Mouse (Mus musculus) limb, embryonic 11.5 days (tissue): ENCODE measurements at regions not wholly inside any gene's neighbourhood (a gene's known extent, or its start where the extent isn't known, plus 50 kb on each side); places are given as distances from the start of the nearest gene placed in this dataset.

Experiments
- ATAC-seq: fragments of 200-750 bp; cut with Nextera tagmentation; 2 replicates; pipeline ENCODE4 v1.8.0; 2017; ENCODE audit warnings: low read depth; ENCODE audit not compliant: insufficient number of reproducible peaks, low FRiP score, low TSS enrichment
- DNase-seq: peaks from one replicate; pipeline ENCODE4 v3.0.0-alpha.2; 2015; ENCODE audit warnings: low spot score
- H3K27ac ChIP-seq: fragments of 300-500 bp; sonication (generic); replicated peaks from 2 replicates; pipeline ENCODE4 v1.5.1; 2014; ENCODE audit warnings: low read depth, mild to moderate bottlenecking, low read length
- H3K27me3 ChIP-seq: fragments of 300-500 bp; sonication (generic); 2 replicates; pipeline ENCODE4 v1.6.1; 2014; ENCODE audit warnings: mild to moderate bottlenecking, low read length, mixed read lengths; ENCODE audit not compliant: control insufficient read depth, insufficient read depth
- H3K36me3 ChIP-seq: fragments of 300-500 bp; sonication (generic); 2 replicates; pipeline ENCODE4 v1.6.1; 2014; ENCODE audit warnings: mild to moderate bottlenecking, low read length, moderate library complexity, mixed read lengths; ENCODE audit not compliant: control insufficient read depth, insufficient read depth
- H3K4me1 ChIP-seq: fragments of 300-500 bp; sonication (generic); 2 replicates; pipeline ENCODE4 v1.6.1; 2014; ENCODE audit warnings: low read length, mixed read lengths; ENCODE audit not compliant: control insufficient read depth, insufficient read depth
- H3K4me2 ChIP-seq: fragments of 300-500 bp; sonication (generic); 2 replicates; pipeline ENCODE4 v1.6.1; 2014; ENCODE audit warnings: low read depth, mild to moderate bottlenecking, moderate library complexity; ENCODE audit not compliant: severe bottlenecking
- H3K4me3 ChIP-seq: fragments of 300-500 bp; sonication (generic); 2 replicates; pipeline ENCODE4 v1.5.1; 2014; ENCODE audit warnings: low read depth, low read length
- H3K9ac ChIP-seq: fragments of 300-500 bp; sonication (generic); 2 replicates; pipeline ENCODE4 v1.6.1; 2014; ENCODE audit warnings: mild to moderate bottlenecking, low read length
- H3K9me3 ChIP-seq: fragments of 300-500 bp; sonication (generic); 2 replicates; pipeline ENCODE4 v1.6.1; 2016; ENCODE audit warnings: low read length; ENCODE audit not compliant: control insufficient read depth
- WGBS: fragments of 180-500 bp; shearing (Covaris S2); extraction: QIAGEN DNeasy Blood & Tissue Kit; methylation state at CpG from one replicate; pipeline ENCODE4 v1.1.7; 2014; 5-methylcytosine and 5-hydroxymethylcytosine counted together

DNA sequence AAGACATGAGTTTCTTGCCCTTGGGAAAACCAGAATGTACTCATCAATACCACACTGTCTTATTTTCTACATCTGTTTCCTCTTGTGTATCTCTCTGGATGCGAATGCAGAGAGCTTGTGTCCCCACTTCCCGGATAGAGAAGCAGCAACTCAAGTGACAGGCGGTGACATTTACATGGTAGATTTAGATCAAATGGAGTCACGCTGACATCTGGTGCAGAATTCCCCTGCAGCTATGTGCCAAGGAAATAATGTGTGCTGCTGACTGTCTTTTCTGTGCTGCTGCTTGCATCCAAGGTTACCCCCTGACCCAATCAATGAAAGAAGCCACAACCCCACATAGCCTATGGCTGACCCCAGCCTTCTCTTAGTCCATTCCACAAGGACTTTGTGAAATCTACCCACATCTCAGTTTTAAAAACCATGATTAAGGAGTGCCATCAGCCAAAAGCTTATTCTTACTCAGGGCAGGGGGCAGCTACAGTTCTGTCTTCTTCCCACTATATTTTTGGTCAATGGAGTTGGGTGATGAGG, 69.2 kb upstream of the Sstr4 start:
- Histone ChIP-seq H3K4me2 (no peak overlapping the region), H3K27ac (no peak overlapping the region), H3K36me3 (no peaks in the 10 kb centered on the region), H3K4me3 (no peak overlapping the region), H3K9me3 (no peaks in the 10 kb centered on the region), H3K9ac (no peak overlapping the region), H3K27me3 (no peaks in the 10 kb centered on the region), H3K4me1 (no peaks in the 10 kb centered on the region)
- DNase-seq: no peak
- peak; percentile 40; the same call in 1 of the 2 replicates for ATAC-seq
- 38% methylated on average over 4 of the region's 4 CpGs for WGBS

DNA sequence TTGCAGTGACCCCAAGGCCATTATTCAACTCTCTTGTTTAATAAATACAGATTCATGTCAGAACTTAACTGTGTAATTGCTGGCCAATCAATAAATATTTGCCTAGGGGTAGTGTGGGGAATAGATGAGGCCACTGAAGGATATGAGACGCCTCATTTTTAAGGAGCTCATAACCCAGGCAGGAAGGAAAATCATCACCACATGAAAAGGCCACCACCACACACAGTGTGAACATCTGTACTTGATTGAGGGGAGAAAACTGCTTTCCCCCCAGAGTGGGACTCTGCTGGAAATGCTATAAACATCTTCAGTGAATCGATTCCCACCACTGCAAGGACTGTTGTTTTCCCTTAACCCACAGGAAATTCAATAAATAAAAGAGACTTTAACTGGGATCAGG, 68.7 kb upstream of the Sstr4 start:
- Histone ChIP-seq H3K27ac (no peak overlapping the region), H3K36me3 (no peaks in the 10 kb centered on the region), H3K9me3 (no peaks in the 10 kb centered on the region), H3K9ac (no peak overlapping the region), H3K4me3 (no peak overlapping the region), H3K4me1 (no peaks in the 10 kb centered on the region), H3K4me2 (no peak overlapping the region), H3K27me3 (no peaks in the 10 kb centered on the region)
- WGBS: 11% methylated on average over 2 of the region's 2 CpGs
- ATAC-seq: peak; percentile 85
- peak; percentile 55 for DNase-seq

DNA sequence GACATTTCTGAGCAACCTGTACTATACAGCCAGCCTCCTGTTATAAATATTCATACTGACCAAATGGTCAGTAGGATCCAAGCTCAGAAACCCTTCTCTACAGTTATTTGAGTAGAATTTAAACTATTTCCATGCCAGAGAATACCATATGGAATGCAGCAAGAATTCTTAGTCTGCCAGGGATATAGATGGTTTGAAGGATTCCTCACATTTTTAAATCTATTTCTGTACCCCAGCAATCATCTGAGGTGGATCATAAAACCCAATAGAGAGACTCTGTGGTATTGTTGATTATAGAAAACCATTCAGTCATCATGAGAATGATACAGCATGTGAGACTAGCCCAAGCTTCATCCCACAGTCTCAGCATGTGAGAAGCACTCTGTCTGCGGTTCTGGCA, 67.6 kb upstream of the Sstr4 start:
- H3K4me2 ChIP-seq: no peak overlapping the region
- H3K9ac ChIP-seq: no peak overlapping the region
- H3K36me3 ChIP-seq: no peaks in the 10 kb centered on the region
- no peaks in the 10 kb centered on the region for H3K4me1 ChIP-seq
- ATAC-seq (no peak), DNase-seq (no peak)
- H3K27me3 ChIP-seq: no peaks in the 10 kb centered on the region
- H3K9me3 ChIP-seq: no peaks in the 10 kb centered on the region
- 82% methylated on average over 1 of the region's 1 CpGs for WGBS
- no peak overlapping the region for H3K4me3 ChIP-seq
- no peak overlapping the region for H3K27ac ChIP-seq

DNA sequence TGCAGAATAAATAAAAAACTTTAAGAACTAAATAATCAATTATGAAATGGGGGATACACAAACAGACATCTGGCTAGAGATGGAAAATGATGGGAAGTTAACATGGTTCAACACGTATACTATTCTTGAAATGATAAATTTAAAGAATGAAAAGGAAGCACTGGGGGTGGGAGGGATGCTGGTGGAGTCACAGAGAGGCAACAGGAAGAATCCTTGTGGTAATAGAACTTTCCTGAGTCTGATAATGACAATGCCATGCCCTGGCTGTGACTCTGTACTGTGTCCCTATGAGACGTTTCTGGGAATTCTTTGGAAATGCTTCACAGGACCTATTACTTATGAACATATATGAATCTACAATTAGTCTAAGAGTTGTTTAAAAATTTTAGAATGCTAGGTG, 64.8 kb upstream of the Sstr4 start:
- DNase-seq (no peak), ATAC-seq (no peak)
- Histone ChIP-seq H3K4me2 (no peak overlapping the region), H3K36me3 (no peaks in the 10 kb centered on the region), H3K27ac (no peak overlapping the region), H3K27me3 (no peaks in the 10 kb centered on the region), H3K4me1 (no peaks in the 10 kb centered on the region), H3K4me3 (no peak overlapping the region), H3K9ac (no peak overlapping the region), H3K9me3 (no peaks in the 10 kb centered on the region)
- 83% methylated on average over 2 of the region's 2 CpGs for WGBS

DNA sequence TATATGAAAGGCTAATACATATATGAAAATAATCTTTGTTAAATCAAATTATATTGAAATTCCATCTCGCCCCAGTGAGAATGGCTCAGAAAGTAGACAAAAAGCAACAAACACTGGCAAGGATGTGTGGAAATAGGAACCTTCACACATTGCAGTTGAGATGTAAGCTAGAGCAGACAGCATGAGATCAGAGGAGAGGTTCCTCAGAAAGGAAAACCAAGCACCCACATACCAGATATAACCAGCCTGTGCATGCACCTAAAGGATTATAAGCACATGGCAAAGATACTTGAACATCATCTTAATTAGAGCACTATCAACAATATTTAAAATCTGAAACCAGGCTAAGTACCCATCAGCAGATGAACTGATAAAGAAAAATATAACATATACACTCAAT, 60.6 kb upstream of the Sstr4 start:
- Histone ChIP-seq H3K4me1 (no peaks in the 10 kb centered on the region), H3K9me3 (no peaks in the 10 kb centered on the region), H3K36me3 (no peaks in the 10 kb centered on the region), H3K4me2 (no peak overlapping the region), H3K4me3 (no peak overlapping the region), H3K27ac (no peak overlapping the region), H3K9ac (no peak overlapping the region), H3K27me3 (no peaks in the 10 kb centered on the region)
- DNase-seq (no peak), ATAC-seq (no peak)
- WGBS: 95% methylated on average over 1 of the region's 1 CpGs

DNA sequence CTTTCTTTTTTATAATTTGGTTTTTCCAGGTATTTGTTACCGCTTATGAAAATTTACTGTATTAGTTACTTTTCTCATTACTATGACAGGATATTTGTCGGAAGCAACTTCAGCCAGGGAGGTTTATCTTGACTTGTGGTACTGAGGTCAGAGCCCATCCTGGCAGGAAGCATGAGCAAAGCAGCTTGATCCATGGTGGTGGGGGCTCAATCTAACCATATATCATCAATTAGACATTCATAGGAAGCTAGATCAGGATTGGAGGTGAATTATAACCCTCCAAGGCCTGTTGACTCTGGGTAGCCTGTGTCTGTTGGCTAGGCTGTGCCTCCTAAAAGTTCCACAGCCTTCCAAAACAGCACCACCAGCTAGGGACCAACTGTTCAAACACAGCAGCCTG, 58.5 kb upstream of the Sstr4 start:
- Histone ChIP-seq H3K4me1 (no peaks in the 10 kb centered on the region), H3K36me3 (no peaks in the 10 kb centered on the region), H3K9me3 (no peaks in the 10 kb centered on the region), H3K9ac (no peak overlapping the region), H3K27me3 (no peaks in the 10 kb centered on the region), H3K4me3 (no peak overlapping the region), H3K4me2 (no peak overlapping the region), H3K27ac (no peak overlapping the region)
- WGBS: 95% methylated on average over 2 of the region's 2 CpGs
- DNase-seq (no peak), ATAC-seq (no peak)

DNA sequence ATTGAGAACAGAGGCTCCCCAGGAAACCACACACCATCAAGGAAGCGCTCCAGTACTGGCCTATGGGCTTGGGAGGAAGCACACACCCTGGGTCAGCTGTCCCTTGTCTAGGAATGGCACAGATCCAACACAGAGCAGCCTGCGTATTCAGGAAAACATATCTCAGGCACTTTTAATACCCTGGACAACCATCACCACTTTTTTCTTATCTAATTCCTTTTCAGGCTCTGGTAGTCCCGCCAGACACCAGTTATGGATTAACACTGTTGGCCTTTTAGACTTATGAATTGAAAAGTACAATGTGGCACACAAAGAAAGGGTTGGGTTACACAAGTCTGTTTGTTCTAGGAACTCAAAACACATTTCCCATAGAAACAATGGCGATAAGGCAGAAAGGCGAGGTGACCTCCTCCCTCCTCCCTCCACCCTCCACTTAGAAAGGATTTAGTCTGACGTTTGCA, 56.8 kb upstream of the Sstr4 start:
- 65% methylated on average over 6 of the region's 6 CpGs for WGBS
- no peak overlapping the region for H3K27ac ChIP-seq
- H3K4me1 ChIP-seq: no peaks in the 10 kb centered on the region
- H3K9ac ChIP-seq: no peak overlapping the region
- DNase-seq (no peak), ATAC-seq (no peak)
- H3K36me3 ChIP-seq: no peaks in the 10 kb centered on the region
- no peak overlapping the region for H3K4me2 ChIP-seq
- H3K9me3 ChIP-seq: no peaks in the 10 kb centered on the region
- no peaks in the 10 kb centered on the region for H3K27me3 ChIP-seq
- no peak overlapping the region for H3K4me3 ChIP-seq

DNA sequence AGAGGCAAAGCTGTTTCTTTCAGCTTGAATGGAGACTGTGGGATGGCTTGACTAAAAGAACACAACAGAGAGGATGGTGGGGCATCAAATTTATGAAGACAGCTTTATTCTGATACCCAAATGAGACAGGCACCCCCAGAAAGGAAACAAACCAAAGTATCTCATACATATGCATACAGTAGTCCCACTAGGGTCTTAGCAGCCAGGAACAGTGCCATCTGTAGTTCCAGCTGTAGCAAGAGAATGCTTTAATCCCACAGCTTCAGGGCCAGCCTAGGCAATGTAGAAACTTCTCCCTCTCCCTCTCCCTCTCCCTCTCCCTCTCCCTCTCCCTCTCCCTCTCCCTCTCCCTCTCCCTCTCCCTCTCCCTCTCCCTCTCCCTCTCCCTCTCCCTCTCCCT, 56.2 kb upstream of the Sstr4 start:
- H3K4me1 ChIP-seq: no peaks in the 10 kb centered on the region
- no peak overlapping the region for H3K4me3 ChIP-seq
- no peaks in the 10 kb centered on the region for H3K27me3 ChIP-seq
- DNase-seq (no peak), ATAC-seq (no peak)
- no peak overlapping the region for H3K9ac ChIP-seq
- no peaks in the 10 kb centered on the region for H3K9me3 ChIP-seq
- H3K4me2 ChIP-seq: no peak overlapping the region
- no peaks in the 10 kb centered on the region for H3K36me3 ChIP-seq
- H3K27ac ChIP-seq: no peak overlapping the region

DNA sequence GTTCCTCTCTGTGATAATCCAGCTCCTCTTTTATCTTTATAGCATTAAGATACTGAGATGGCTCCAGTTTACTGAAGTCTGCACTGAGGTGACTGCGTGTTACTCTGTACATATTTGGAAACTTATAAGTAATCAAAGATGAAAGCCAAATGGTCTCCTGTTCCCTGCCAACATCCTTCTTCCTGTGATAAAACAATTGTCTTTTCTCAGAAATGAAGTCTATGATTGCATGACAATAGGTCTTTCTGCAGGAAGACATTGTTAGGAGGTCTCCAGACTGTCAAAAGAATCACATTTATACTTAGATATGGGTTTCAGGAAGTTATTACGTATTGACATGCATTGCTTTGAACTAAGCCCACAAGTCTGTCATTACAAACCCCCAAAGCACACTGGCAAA, 51.0 kb upstream of the Sstr4 start:
- Histone ChIP-seq H3K4me1 (no peaks in the 10 kb centered on the region), H3K36me3 (no peaks in the 10 kb centered on the region), H3K27me3 (no peaks in the 10 kb centered on the region), H3K9me3 (no peaks in the 10 kb centered on the region), H3K27ac (no peak overlapping the region), H3K9ac (no peak overlapping the region), H3K4me2 (no peak overlapping the region), H3K4me3 (no peak overlapping the region)
- ATAC-seq: no peak
- DNase-seq: no peak
- WGBS: 87% methylated on average over 2 of the region's 2 CpGs
